Mouse (Mus musculus): ENCODE results near the gene Bub1b.
"Not testable (repeated sequence)": the region's sequence is repeated elsewhere in the genome, so short reads cannot be mapped to it uniquely, and the experiment has no call there.

The Bub1b gene

GRCm38 (mm10) chr2:118620101-118620500, 22.1 kb downstream of the Bub1b start:
- DNase-seq: no peak

DNA sequence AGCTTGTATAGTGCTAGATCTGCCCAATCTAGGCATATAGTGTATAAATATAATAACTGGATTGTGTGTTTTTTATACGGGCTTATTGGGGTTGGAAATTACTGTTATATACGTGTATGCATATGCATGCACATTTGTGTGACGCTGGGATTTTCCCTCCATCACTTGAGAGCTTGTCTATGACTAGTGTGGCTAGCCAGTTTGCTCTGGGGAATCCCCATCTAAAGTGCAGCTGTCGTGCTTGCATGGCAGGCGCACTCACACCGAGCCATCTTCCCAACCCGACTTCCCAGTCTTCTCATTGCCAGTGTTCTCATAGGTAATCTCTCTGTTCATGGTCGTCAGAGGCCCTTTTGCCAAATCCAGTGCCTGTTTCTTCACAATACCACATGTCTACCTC, 22.6 kb downstream of the Bub1b start:
- no peak for DNase-seq

- DNase-seq: no peak
Measured at GRCm38 (mm10) chr2:118629276-118629675, 31.3 kb downstream of the Bub1b start.

DNA sequence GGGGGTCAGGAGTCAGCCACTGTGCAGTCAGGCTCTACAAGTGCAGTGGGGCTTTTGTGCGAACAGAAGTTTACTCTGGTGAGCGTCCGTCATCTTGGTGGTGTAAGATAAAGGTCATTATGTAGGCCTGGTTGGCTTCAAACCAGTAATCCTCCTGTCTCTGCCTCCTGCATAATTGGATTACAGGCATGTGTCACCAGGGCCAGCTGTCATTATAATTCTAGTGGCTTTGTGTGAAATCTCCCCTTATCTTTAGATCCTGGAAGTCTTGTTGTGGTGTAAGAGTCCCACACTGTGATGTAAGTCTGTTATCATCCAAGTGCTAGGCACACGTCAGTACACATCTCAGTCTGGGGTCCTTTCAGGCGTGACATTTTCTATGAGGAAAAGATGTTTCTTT, 35.4 kb downstream of the Bub1b start:
- DNase-seq: no peak

- DNase-seq: no peak
Measured at GRCm38 (mm10) chr2:118637258-118637657, 39.2 kb downstream of the Bub1b start.

DNA sequence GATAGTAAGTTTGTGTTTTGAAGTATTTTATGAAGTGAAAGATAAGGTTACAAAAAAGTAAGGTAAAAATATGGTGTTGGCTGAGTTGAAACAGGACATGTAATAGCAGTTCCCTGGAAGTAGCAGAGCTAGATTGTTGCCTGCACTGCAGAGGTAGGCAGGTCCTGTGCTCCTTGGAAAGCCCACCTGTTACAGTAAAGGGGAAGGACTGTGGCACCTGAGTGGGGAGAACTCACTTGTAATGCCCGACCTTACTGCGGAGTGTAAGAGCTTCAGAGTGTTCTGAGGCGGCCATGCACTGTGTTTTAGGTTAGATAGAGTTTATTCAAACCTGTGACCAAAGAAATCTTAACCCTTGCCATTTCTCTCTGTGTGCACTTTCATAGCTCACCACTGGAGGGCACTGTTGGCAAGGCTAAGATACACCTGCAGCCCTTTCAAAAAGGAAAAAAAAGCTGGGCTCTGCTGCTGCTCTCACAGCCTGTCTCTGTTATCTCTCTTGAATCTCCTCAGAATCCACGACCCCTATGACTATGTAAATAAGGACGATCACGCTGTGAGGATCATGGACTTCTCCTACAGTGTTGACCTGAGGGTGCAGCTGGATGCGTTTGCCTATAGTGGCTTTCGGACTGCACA, 40.0 kb downstream of the Bub1b start:
- DNase-seq: peak; percentile 56

DNA sequence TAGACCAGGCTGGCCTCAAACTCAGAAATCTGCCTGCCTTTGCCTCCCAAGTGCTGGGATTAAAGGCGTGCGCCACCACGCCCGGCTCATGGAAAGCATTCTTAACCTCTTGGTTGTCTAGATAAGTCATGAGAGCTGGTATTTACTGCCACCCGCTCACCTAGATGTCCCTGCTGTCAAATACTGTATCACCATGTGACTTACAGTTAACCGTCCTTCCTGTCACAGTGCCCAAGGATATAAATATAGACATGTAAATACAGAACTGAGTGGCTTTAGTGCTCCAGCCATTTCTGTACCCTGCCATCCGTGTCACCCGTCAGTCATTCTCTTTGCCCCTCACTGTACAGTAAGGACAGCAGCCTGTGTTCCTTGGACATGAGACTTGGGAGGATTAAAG, 40.7 kb downstream of the Bub1b start:
- DNase-seq: no peak

DNA sequence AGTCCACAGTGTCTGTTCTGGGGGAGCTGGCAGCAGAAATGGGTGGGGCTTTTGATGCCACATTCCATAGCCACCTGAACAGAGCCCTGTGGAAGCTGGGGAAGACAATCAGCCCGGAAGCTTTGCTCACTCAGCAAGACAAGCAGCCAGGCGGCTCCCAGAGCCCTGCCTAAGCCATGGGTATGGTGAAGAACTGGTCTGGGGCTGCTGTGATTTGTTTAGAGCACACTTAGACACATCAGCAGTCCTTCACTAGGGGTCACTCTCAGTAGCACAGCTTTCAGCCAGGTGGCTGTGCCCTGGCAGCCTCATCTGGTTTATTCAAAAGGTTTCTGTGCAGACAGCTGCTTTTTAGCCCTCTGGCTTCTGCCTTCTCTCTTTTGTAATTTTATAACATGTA, 43.1 kb downstream of the Bub1b start:
- DNase-seq: no peak

DNA sequence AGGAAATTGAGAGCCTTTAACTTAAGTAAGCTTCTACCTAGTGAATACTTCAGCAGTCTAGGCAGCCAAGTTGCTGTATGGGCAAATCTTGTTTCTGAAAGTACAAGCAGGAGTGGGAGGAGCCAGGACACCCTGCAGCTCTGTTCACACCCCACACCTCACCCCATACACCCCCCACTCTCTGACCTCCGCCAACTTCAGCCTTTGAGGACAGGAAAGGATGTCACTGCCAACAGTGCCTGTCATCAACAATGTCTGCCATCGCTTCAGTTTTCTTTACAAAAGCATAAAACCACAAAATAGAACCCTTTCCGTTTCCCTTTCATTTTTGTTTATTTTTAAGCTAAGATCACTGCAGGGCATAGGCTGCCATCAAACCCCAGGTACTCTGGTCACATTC, 44.4 kb downstream of the Bub1b start:
- DNase-seq: no peak

DNA sequence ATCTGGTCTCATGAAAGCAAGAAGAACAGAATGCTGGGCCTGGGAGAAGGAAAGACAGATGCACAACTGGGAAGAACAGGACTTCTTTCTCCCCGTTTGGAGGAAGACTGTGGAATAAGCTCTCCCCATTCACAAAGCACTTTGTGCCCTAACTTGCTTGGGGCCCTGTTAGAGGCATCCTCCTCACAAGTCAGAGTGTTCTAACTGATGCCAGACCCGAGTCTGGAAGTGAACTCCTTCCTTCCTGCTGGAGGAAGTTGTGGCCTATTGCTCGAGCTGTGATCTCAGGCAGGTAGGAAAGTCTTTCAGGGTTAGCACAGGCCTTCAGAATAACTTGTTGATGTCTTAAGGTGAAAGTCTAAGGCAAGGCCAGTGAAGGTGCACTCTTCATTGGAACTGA, 44.9 kb downstream of the Bub1b start:
- DNase-seq: no peak

DNA sequence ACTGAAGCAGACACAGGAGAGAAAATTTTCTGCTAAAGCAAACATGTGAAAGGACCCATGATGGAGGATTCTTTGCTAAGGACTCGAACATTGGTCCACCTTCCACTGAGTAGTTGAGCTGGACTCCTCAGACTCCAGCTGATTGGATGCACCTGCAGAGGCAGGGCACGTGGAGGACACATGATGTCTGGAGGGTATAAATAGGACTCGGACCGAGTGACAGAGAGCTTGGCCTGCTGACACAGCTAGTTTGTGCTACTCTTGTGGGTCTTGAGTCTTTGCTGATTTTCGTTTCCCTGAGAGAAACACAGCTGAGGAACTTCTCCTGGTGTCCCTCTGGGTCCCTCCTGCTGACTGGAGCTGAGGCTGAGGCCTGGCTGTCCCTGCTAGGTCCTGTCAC, 48.7 kb downstream of the Bub1b start:
- DNase-seq: no peak

GRCm38 (mm10) chr2:118650697-118651096, 52.7 kb downstream of the Bub1b start:
- DNase-seq: not testable (repeated sequence)

DNA sequence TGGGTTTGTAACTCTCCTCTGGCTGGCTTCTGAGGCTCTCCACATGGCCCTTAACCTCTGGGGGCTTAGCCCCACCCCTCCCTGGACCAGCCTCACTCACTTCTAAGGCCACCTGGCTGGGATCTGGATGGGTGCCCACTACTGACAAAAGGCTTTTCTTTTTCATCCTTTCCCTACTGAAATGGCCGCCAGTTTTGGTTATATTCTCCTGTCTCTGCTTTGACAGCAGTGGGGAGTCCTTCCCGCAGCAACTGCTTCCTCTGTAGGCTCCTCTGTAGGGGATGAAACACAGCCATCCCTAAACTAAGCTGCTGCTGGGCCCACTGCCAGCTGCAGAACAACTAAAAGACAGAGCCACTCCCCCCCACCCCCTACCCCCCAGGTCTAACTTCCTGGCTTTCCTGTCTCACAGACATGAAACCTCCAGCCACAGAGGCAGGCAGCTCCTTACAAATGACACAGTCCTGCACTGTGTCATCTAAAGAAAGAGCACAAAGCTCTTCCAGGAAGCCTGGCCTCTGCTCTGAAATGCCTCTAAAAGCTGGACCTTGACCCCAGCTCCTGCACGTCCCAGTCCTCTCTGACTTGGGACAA, 58.8 kb downstream of the Bub1b start:
- no peak for DNase-seq

- no peak for DNase-seq
Measured at GRCm38 (mm10) chr2:118658457-118658856, 60.4 kb downstream of the Bub1b start.

DNA sequence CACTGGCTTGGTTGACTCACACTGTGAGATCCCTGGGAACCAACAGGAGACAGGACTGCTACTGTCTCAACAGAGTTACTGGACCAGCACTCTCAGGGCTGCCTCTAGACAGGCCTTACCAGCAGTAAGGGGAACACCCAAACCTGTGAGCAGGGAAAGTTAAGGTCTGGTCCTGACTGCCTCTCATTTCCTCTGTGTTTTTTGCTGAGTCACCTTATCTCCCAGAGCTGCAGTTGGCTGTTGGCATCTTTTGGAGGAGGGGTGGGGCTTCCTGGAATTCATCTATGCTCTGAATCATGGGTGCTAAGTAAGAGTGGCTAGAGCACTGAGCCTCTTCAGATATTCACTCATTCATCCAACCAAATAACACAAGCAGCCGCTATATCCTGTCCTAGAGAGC, 61.1 kb downstream of the Bub1b start:
- no peak for DNase-seq

- DNase-seq: no peak
Measured at GRCm38 (mm10) chr2:118659493-118659892, 61.5 kb downstream of the Bub1b start.

GRCm38 (mm10) chr2:118659998-118660452, 62.0 kb downstream of the Bub1b start:
- DNase-seq: no peak

DNA sequence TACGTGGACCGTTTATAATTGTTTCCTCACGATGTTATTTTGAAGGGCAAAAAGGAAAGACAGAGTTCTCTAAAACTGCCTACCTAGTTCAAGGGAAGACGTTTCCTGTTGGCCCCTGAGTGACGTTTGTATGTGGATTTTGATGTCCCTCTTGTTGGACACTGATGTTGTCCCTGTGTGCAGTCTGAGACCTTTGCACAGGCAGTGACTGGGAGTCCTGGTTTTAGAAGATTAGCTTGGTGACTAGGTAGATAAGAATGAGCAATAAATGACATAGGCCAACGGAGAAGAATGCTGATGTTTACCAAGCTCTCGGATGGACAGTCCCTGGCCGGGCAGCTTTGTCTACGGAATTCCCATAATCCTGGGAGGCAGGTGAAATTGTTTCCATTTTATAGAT, 63.9 kb downstream of the Bub1b start:
- DNase-seq: no peak

- no peak for DNase-seq
Measured at GRCm38 (mm10) chr2:118662902-118663803, 65.1 kb downstream of the Bub1b start, which contains the start of gene Pak6. Gene Pak6, plus strand, starts transcription at chr2:118663303.

- DNase-seq: no peak
Measured at GRCm38 (mm10) chr2:118663804-118664766, 66.1 kb downstream of the Bub1b start.

DNA sequence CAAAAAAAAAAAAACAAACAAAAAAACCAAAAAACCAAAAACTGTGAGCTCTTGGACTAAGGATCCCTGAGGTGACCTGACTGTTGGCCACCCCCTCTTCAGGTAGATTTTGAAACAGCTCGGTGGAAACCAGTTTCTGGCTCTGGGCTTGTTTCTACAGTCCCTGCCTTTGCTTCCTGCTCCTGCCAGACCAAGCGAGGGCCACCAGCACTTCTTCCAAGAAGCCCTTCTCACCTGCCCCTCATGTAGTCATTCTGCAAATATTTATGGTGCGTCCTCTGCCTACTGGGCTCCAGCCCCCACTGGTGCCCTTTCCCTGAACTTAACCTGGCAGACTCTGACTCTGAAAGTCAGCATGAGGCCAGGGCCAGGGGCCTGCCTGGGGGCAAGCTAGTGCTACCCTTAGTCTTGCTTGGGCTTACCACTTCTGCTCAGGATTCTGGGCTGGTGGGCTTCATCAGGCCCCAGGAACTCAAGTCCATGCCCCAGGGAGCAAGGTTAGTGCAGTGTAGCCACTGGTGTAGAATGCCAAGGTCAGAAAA, 67.0 kb downstream of the Bub1b start:
- DNase-seq: no peak

DNA sequence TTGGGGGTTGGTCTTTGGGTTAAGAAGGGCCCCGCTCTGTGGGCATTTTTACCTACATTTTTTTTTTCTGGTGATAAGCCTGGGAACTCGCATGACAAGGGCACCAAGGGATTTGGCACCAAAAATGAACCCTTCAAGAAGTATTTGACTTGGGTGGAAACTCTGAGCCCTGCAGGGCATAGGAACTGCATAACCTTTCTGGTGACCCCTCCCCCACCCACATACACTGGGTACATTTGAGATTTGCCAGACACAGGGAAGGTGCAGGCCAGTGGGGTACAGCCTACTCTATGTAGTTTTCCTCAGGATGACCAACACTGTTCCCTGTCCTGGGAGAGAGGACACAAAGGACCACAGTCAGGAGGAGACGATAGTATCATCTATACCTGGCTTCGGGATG, 67.6 kb downstream of the Bub1b start:
- DNase-seq: no peak
